Mouse (Mus musculus): Measurements from ENCODE around the gene Cables2.

GRCm38 (mm10) chr2:180277773-180278320, 4.6 kb upstream of the Cables2 start:
- TF ChIP-seq TAL1 (IDR thresholded peaks at IDR 0.05; ENCODE audit: low read length) (no peak), GATA1 (IDR thresholded peaks at IDR 0.05; ENCODE audit: low read length) (no peak)
